Mouse (Mus musculus) spleen, adult 10 weeks (tissue): Measurements from ENCODE around the gene Slc1a4. TPM values are rescaled to one million over a fixed set of nuclear protein-coding genes. Genes with fewer than 3 reads are reported as not detected.

ENCODE experiments used
- polyA plus RNA-seq: library from polyadenylated mRNA; stranded (reverse); fragments of 350-450 nt; fragmentation: Illumina TruSeq; extraction: RNeasy Lipid Tissue Mini Kit (QIAGEN cat#74804); gene quantifications from one replicate; pipeline ENCODE4 v1.2.3, GENCODE M21; 2015; ENCODE audit warnings: low replicate concordance; ENCODE audit not compliant: insufficient read depth

Slc1a4 gene
- polyA plus RNA-seq, result 1.6 TPM

GRCm38 (mm10) chr11:20332561-20333514 is at the start of gene Slc1a4:
Gene Slc1a4 (minus strand): TSS chr11:20332713.

Other genes starting within 250 kb of the Slc1a4 start
- gene Actr2, start 219.8 kb downstream of the Slc1a4 start, polyA plus RNA-seq, result 403 TPM
- 159 TPM for gene Rab1a, start 131.3 kb downstream of the Slc1a4 start, polyA plus RNA-seq
- 35.4 TPM for gene Cep68, start 83.3 kb downstream of the Slc1a4 start, polyA plus RNA-seq
- gene Sertad2, start 210.5 kb upstream of the Slc1a4 start, polyA plus RNA-seq, result 19.8 TPM